Mouse (Mus musculus): ENCODE data around the gene Ndst4.

- TF ChIP-seq CTCF (IDR thresholded peaks at IDR 0.05; ENCODE audit: low read depth) (no peak), EP300 (IDR thresholded peaks at IDR 0.05; ENCODE audit: low read depth) (no peak)
Observed at GRCm38 (mm10) chr3:125570602-125571001, 166.7 kb downstream of the Ndst4 start.

All from liver, postnatal 0 days (tissue).